Mouse (Mus musculus) CH12.LX (cell line): Measurements from ENCODE around the gene Zfp984. TPM values are rescaled to one million over a fixed set of nuclear protein-coding genes. Genes with fewer than 3 reads are reported as not detected.

Experiments
- polyA plus RNA-seq: library from polyadenylated mRNA; unstranded; fragments of >175 nt; gene quantifications from 2 replicates; pipeline ENCODE4 v1.2.1, GENCODE M21; 2012; ENCODE audit warnings: low read depth; ENCODE audit not compliant: insufficient read length
- total RNA-seq, 2 experiments: library from RNA; depleted of rRNA; stranded (reverse); fragments of 300-350 nt in 1 of 2; fragments of >200 nt in 1 of 2; gene quantifications; 2 replicates each; pipeline ENCODE4 v1.2.3; 2012 to 2014

The Zfp984 gene
- total and polyA plus RNA-seq, 3 experiments: 4.5 to 16.0 (median 6.8) TPM

Other genes with a start within 250 kb of the Zfp984 start
- 2.4 and 4.6 TPM in 2 replicates for gene Zfp979, start 167.3 kb downstream of the Zfp984 start, total RNA-seq (2012; rRNA removed)
- gene Zfp979, start 167.3 kb downstream of the Zfp984 start, total RNA-seq (2014; rRNA removed): 42.5 and 50.8 TPM in 2 replicates
- 13.2 TPM in 2 replicates for gene Zfp979, start 167.3 kb downstream of the Zfp984 start, polyA plus RNA-seq
- not detected in 2 replicates for gene Zfp534, start 107.2 kb downstream of the Zfp984 start, total RNA-seq (2012; rRNA removed)
- gene Zfp534, start 107.2 kb downstream of the Zfp984 start, total RNA-seq (2014; rRNA removed): not detected in 2 replicates
- gene Zfp534, start 107.2 kb downstream of the Zfp984 start, polyA plus RNA-seq: 0.10 TPM in 1 of 2 replicates, not detected in the other
- 2.0 and 2.7 TPM in 2 replicates for gene Zfp933, start 38.6 kb upstream of the Zfp984 start, total RNA-seq (2012; rRNA removed)
- gene Zfp933, start 38.6 kb upstream of the Zfp984 start, total RNA-seq (2014; rRNA removed): 5.6 and 7.7 TPM in 2 replicates
- 3.0 and 3.4 TPM in 2 replicates for gene Zfp933, start 38.6 kb upstream of the Zfp984 start, polyA plus RNA-seq
- gene Miip, start 59.0 kb upstream of the Zfp984 start, total RNA-seq (2012; rRNA removed): 50.6 and 58.8 TPM in 2 replicates
- gene Miip, start 59.0 kb upstream of the Zfp984 start, total RNA-seq (2014; rRNA removed): 31.5 and 33.6 TPM in 2 replicates
- gene Miip, start 59.0 kb upstream of the Zfp984 start, polyA plus RNA-seq: 43.9 and 46.6 TPM in 2 replicates
- gene Fv1, start 59.2 kb upstream of the Zfp984 start, total RNA-seq (2012; rRNA removed): 4.0 and 4.3 TPM in 2 replicates
- gene Fv1, start 59.2 kb upstream of the Zfp984 start, total RNA-seq (2014; rRNA removed): 3.0 TPM in 2 replicates
- gene Fv1, start 59.2 kb upstream of the Zfp984 start, polyA plus RNA-seq: 2.1 and 2.8 TPM in 2 replicates
- 17.5 and 21.7 TPM in 2 replicates for gene Mfn2, start 94.9 kb upstream of the Zfp984 start, total RNA-seq (2012; rRNA removed)
- 8.6 and 10.0 TPM in 2 replicates for gene Mfn2, start 94.9 kb upstream of the Zfp984 start, total RNA-seq (2014; rRNA removed)
- 33.0 and 36.8 TPM in 2 replicates for gene Mfn2, start 94.9 kb upstream of the Zfp984 start, polyA plus RNA-seq
- gene Plod1, start 127.0 kb upstream of the Zfp984 start, total RNA-seq (2012; rRNA removed): 4.8 and 6.5 TPM in 2 replicates
- 0.30 and 0.51 TPM in 2 replicates for gene Plod1, start 127.0 kb upstream of the Zfp984 start, total RNA-seq (2014; rRNA removed)
- 1.9 TPM in 2 replicates for gene Plod1, start 127.0 kb upstream of the Zfp984 start, polyA plus RNA-seq
- gene 2510039O18Rik, start 131.1 kb upstream of the Zfp984 start, total RNA-seq (2012; rRNA removed): 32.8 and 33.9 TPM in 2 replicates
- gene 2510039O18Rik, start 131.1 kb upstream of the Zfp984 start, total RNA-seq (2014; rRNA removed): 22.1 and 23.9 TPM in 2 replicates
- 23.6 and 27.9 TPM in 2 replicates for gene 2510039O18Rik, start 131.1 kb upstream of the Zfp984 start, polyA plus RNA-seq
- not detected in 2 replicates for gene Nppb, start 176.0 kb upstream of the Zfp984 start, total RNA-seq (2012; rRNA removed)
- not detected in 2 replicates for gene Nppb, start 176.0 kb upstream of the Zfp984 start, total RNA-seq (2014; rRNA removed)
- not detected in 2 replicates for gene Nppb, start 176.0 kb upstream of the Zfp984 start, polyA plus RNA-seq
- not detected in 2 replicates for gene Nppa, start 190.9 kb upstream of the Zfp984 start, total RNA-seq (2012; rRNA removed)
- gene Nppa, start 190.9 kb upstream of the Zfp984 start, total RNA-seq (2014; rRNA removed): not detected in 2 replicates
- gene Nppa, start 190.9 kb upstream of the Zfp984 start, polyA plus RNA-seq: not detected in 2 replicates
- 5.5 and 5.7 TPM in 2 replicates for gene Clcn6, start 229.0 kb upstream of the Zfp984 start, total RNA-seq (2012; rRNA removed)
- gene Clcn6, start 229.0 kb upstream of the Zfp984 start, total RNA-seq (2014; rRNA removed): 3.7 and 4.8 TPM in 2 replicates
- 9.2 and 10.6 TPM in 2 replicates for gene Clcn6, start 229.0 kb upstream of the Zfp984 start, polyA plus RNA-seq
- 14.4 and 17.0 TPM in 2 replicates for gene Mthfr, start 229.3 kb upstream of the Zfp984 start, total RNA-seq (2012; rRNA removed)
- gene Mthfr, start 229.3 kb upstream of the Zfp984 start, total RNA-seq (2014; rRNA removed): 15.3 and 16.1 TPM in 2 replicates
- 15.4 and 16.3 TPM in 2 replicates for gene Mthfr, start 229.3 kb upstream of the Zfp984 start, polyA plus RNA-seq